Mouse (Mus musculus) embryonic stem cell, embryonic (primary cell): ENCODE results near the gene Rbm28.

Experiments
- CTCF ChIA-PET, 4 experiments: fragments of 300-600 bp in 2 of 4; fragments of 350-600 bp in 2 of 4; sonication (Branson Sonifier 250); formaldehyde crosslinking; loops; one replicate each; lab custom pipeline; 2022; ENCODE audit warnings: inconsistent platforms in 2 of 4; lab: Charles Lee
- POLR2A ChIA-PET, 4 experiments: fragments of 300-600 bp in 2 of 4; fragments of 350-600 bp in 2 of 4; sonication (Branson Sonifier 250); formaldehyde crosslinking; loops; one replicate each; lab custom pipeline; 2022; ENCODE audit warnings: antibody characterized with exemption in 4 of 4, inconsistent platforms in 1 of 4; lab: Charles Lee

The Rbm28 gene

DNA sequence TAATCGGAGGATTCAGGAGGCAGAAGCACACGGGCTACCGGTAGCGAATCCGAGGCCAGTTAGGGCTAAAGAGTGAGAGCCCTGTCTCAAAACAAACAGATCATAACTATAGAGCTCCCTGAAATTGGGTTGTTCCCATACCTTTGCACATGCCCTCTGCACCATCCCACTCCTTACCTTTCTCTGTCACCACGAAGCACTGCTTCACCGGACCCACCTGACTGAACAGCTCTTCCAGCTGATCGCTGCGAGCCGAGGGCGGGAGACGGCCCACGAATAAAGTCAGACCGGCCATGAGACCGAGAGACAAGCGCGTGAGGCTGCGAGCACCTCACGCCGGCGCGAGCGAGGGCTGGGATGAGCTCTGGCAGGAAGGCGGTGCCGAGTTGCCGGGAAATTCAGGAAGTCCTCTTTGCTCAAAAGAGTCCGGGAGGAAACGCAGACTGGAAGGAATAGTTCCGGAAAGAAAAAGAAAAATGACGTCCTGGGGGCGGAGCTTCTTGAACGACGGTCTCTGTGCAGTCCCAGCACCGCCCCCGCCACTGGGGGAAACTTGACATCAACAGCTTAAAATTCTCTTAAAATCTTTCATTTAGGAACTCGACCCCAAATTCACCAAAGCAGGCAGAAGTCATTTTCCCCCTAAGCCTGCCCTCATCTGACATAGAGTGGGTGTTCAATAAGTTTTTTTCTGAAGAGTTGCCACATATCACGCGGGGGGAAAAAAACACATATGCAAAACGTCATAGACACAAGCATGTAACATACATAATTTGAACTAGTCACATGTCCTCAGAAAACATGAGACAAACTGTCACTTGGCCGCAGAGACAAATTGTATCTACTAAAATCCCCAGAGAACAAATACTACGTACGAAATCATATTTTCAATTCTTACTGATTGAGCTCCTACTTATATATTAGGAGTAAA is at the start of gene Rbm28:
Gene Rbm28 (minus strand): TSS at position 693 of the 931 bp plus-strand sequence.
- CTCF ChIA-PET = interaction anchor here (0.6 to 2.1 kb wide), 32 partner anchors 8 to 632 kb away, joined by 3 to 19 read pairs (median 3); partner anchors contain the start of genes Fam71f2 (in 2 of the 4), Ccdc136 (in 1 of the 4) and Prrt4 (in 1 of the 4)
- POLR2A ChIA-PET = interaction anchor here (0.5 to 2.3 kb wide), 70 partner anchors 9 to 1733 kb away, joined by 3 to 15 read pairs (median 4); partner anchors contain the start of genes Calu (in 3 of the 4), Impdh1 (in 3 of the 4), Prrt4 (in 3 of the 4) and Hilpda (in 2 of the 4)

DNA sequence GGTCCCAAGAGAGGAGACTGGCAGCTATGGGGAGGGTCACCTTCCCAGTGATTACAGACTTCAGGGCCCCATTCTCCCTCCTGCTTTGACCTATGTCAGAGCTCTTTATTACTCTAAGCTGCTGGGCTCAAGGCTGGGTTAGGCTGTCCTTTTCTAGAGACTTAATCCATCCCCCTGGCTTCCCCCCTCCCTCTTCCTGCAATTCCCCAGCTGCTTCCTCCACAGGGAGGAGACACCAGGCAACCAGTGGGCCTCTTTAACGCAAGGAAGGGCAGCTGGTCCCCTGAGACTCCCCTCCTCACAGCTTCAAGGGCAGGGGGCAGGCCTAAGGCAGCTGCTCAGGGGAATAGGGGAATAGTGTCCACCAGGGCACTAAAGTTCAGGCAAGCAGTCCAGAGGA is 49.4 kb upstream of the Rbm28 start:
- ChIA-PET POLR2A (interaction anchor here in 3 of 4 experiments (0.7 to 3.4 kb wide), 9 partner anchors 9 to 435 kb away, joined by 3 to 23 read pairs (median 10); partner anchors contain the start of genes Calu (in 1 of the 3) and Rbm28 (in 1 of the 3)), CTCF (interaction anchor here in 2 of 4 experiments (0.5 to 0.8 kb wide), 3 partner anchors 26 to 437 kb away, joined by 3 to 4 read pairs (median 3); partner anchors contain the start of gene Opn1sw (in 1 of the 2))

DNA sequence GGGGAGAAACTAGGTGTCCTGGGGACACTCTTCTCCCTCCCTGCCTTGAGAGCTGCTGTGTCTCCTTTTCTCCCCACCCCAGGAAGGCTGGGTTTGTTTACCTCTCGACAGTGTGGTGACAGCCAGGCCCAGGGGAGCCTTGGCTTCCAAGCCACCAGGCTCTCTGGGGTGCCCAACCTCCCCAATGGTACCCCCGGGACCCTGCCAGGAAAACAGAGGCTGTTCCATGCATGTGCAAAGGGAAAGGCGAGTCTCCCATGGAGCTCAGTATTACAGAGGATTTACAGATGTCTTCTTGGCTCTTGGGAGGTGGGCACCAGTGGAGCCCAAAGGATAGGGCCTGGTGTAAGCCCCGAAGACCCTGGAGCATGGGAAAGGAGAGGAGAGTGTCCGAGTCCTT is 48.6 kb upstream of the Rbm28 start:
- ChIA-PET POLR2A (interaction anchor here in 2 of 4 experiments (0.8 to 3.2 kb wide), 4 partner anchors 9 to 59 kb away, joined by 3 to 11 read pairs (median 6); partner anchors contain the start of genes Hilpda (in 1 of the 2) and Rbm28 (in 1 of the 2)), CTCF (interaction anchor here in 1 of 4 experiments (0.8 kb wide), 1 partner anchor 27 kb away, joined by 3 read pairs; no protein-coding TSS in a partner anchor)

DNA sequence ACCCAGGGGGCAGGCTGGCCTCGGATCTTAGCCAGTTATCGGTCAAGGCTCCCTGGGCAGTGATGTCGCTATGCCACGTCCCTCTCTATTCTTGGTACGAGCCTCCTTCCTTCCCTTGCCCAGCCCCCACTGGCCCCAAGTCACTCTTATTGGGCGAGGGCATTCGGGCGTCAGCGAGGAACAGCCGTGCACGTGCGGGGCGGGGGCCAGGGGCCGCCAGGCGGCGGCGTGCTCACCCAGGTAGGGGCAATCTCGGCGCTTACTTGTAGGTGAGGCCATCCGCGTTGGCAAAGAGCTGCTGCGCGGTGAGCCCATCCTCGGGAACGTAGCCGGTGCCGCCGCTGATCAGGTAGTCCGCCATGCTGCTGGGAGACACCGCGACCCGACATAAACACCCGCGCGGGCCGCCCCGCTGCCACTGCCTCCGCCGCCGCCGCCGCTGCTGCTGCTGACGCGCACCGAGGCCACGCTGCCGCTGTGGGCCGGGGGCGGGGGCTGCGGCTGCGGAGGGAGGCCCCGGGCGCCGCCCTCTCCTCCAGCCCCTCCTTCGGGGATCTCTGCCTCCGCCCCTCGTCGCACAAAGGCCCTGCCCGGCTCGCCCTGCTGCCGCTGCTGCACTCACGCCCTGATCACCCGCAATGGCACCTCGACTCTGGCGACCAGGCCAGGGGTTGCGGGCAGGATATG is 47.1 kb upstream of the Rbm28 start:
- ChIA-PET CTCF (interaction anchor here in 1 of 4 experiments (1.3 kb wide), 1 partner anchor 32 kb away, joined by 3 read pairs; the partner anchor contains the start of gene Prrt4), POLR2A (interaction anchor here in 2 of 4 experiments (0.8 to 3.2 kb wide), 6 partner anchors 10 to 260 kb away, joined by 3 to 11 read pairs (median 4); partner anchors contain the start of gene Hilpda (in 1 of the 2))

DNA sequence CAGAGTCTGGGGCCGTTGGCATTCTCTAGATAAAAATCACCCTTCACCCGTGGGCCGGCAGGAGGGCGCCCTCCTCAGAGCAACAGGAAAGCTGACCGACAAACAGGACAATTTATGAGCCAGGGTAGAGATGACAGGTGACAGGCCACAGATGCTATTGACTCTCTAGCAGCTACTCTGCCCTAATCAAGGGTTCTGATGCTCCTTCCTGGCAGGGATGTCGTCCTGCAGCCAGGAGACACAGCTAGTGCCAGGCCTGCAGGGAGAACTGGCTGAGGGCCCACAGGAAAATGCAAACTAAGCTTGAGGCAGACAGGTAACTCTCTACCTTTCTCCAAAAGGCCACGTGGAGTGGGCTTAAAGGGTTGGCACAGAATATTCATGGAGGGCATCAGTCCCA is 46.3 kb upstream of the Rbm28 start:
- ChIA-PET POLR2A (interaction anchor here in 2 of 4 experiments (0.8 to 3.2 kb wide), 8 partner anchors 9 to 261 kb away, joined by 3 to 11 read pairs (median 4); partner anchors contain the start of gene Hilpda (in 1 of the 2)), CTCF (interaction anchor here in 2 of 4 experiments (0.8 to 1.3 kb wide), 3 partner anchors 32 to 94 kb away, joined by 3 to 4 read pairs (median 3); partner anchors contain the start of genes Prrt4 (in 1 of the 2) and Rbm28 (in 1 of the 2))

DNA sequence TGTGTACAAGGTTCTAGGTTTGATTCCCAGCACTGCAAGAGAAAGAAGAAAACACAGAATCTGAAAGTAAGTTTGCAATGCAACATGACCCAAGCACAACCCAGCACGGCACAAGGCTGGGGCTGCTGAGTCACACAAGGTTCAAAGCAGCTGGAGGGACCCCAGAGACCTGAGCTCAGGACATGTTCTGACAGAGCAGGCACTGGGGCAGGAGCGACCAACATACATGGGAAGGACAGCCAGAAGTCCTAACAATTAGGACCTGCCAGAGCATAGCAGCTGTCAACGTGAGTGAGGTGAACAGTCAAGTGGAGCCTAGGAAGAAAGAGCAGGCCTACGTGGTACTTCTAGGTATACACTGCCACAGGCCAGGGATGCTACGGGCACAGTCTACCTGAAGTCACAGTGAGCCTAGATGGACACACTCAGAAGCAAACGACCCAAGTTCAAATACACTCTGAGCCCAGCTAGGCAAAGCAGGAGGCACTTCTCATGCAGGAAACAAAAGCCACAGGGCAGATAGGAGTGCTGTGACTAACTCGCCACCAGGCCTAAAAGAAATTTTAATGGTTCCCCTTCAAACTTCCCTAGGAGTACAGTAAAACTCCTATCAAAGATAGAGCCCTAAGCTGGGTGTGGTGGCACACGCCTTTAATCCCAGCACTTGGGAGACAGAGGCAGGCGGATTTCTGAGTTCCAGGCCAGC is 45.6 kb upstream of the Rbm28 start:
- CTCF ChIA-PET = interaction anchor here in 1 of 4 experiments (0.8 to 1.0 kb wide), 2 partner anchors 35 to 46 kb away, joined by 3 read pairs; partner anchors contain the start of gene Rbm28

DNA sequence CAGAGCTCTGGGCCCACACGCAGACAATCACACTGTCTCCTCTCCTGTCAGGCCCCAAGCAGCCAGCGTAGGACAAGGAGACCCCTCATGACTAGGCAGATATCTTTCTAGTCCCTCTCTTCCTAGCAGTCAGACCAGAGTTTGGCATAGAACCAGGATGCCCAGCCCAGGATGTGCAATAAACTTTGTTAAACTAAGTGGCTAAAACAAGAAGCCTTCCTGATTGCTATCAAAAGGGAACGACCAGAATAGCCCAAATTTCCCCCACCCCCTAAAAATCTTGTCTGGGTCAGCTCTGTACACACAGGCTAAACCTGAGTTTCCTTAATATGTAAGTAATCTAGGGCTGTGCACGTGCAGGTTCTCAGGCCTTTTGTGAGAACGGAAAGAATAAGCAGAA is 43.4 kb upstream of the Rbm28 start:
- CTCF ChIA-PET = no interaction called here
- POLR2A ChIA-PET = interaction anchor here in 2 of 4 experiments (0.7 to 2.2 kb wide), 3 partner anchors 25 to 71 kb away, joined by 3 to 7 read pairs (median 3); partner anchors contain the start of gene Fam71f2 (in 1 of the 2)

More for the DNA sequence above, 45.6 kb upstream of the Rbm28 start:
- POLR2A ChIA-PET = interaction anchor here in 3 of 4 experiments (0.6 to 1.2 kb wide), 6 partner anchors 9 to 63 kb away, joined by 3 to 4 read pairs (median 3); no protein-coding TSS in a partner anchor

DNA sequence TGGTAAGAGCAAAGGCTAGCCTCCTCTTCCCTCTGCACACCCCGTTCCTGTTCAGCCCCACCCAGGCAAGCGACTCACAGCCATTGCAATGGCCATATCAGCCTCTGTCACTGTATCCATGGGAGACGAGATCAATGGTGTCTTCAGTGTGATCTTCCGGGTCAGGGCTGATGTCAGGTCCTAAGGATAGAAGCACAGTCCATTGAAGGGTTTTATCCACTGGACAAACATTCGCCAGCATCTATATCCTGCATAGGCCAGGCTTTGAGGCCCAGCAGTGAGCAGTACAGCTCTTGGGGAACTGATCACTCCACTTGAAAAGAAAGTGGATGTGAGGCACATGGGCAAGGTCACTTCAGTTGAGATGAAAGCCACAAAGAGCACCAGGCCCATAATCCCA is 42.2 kb upstream of the Rbm28 start:
- ChIA-PET POLR2A (interaction anchor here in 2 of 4 experiments (0.8 to 3.2 kb wide), 6 partner anchors 8 to 72 kb away, joined by 3 to 23 read pairs (median 4); partner anchors contain the start of genes Impdh1 (in 2 of the 2) and Fam71f2 (in 1 of the 2)), CTCF (interaction anchor here in 3 of 4 experiments (1.4 to 2.8 kb wide), 6 partner anchors 9 to 72 kb away, joined by 3 to 32 read pairs (median 12); partner anchors contain the start of genes Fam71f2 (in 1 of the 3) and Impdh1 (in 1 of the 3))

DNA sequence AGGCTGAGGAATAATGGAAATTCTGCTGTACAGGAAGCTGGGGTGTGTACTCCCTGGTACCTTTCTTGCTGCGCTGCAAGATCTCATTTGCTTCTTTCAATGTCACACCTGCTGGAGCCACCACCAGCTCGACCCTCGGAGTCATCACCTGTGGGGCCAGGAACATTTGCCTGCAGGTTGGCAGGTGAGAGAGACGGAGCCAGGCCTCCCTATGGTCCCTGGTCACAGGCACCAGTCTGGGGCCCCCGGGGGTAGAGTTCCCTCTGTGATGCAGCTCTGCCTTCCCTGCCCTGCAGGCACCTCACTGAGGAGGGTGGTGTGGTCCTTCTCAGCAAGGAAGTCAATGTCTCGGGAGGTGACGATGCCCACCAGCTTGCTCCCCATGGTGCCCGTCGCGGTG is 41.2 kb upstream of the Rbm28 start:
- POLR2A ChIA-PET = interaction anchor here in 3 of 4 experiments (0.6 to 3.2 kb wide), 14 partner anchors 9 to 847 kb away, joined by 3 to 23 read pairs (median 5); partner anchors contain the start of genes Impdh1 (in 2 of the 3), Rbm28 (in 2 of the 3), Calu (in 1 of the 3) and Hilpda (in 1 of the 3)
- CTCF ChIA-PET = interaction anchor here (0.6 to 2.8 kb wide), 16 partner anchors 10 to 279 kb away, joined by 3 to 32 read pairs (median 6); partner anchors contain the start of genes Fam71f2 (in 3 of the 4), Impdh1 (in 1 of the 4) and Opn1sw (in 1 of the 4)

DNA sequence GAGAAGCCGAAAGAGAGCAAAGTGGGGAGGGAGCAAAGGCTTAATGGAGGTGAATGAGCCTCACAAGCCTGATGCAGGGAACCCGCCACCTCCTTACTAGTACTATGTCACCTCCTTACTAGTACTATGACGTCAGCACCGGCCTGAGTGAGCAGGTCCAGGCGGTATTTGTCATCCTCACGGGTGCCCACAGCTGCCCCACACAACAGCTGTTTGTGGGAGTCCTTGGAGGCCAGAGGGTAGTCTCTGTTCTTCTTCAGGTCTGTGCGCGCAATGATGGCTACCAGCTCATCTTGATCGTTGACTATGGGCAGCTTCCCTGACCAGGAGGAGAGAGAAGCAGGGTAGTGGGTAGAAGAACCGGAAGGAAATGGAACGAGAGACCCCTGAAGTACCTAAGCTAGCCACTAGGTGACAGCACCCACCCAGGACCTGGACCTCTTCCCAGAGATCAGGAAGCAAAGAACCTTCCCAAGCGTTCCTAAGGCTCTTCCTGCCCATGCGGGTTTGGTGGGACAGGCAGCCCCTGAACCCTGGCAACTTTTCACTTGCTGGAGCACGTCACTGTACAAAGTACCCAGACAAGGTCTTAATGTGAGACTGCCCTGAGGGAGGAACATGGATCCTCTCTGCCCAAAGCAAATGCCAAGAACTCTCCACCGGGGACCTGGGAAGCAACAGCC is 40.3 kb upstream of the Rbm28 start:
- ChIA-PET CTCF (interaction anchor here (0.6 to 2.8 kb wide), 31 partner anchors 9 to 1424 kb away, joined by 3 to 32 read pairs (median 4); partner anchors contain the start of genes Fam71f2 (in 3 of the 4), Impdh1 (in 3 of the 4), Rbm28 (in 2 of the 4) and Calu (in 1 of the 4)), POLR2A (interaction anchor here in 3 of 4 experiments (0.6 to 3.2 kb wide), 27 partner anchors 9 to 848 kb away, joined by 3 to 23 read pairs (median 4); partner anchors contain the start of genes Impdh1 (in 3 of the 3), Calu (in 2 of the 3), Hilpda (in 2 of the 3) and Rbm28 (in 2 of the 3))

DNA sequence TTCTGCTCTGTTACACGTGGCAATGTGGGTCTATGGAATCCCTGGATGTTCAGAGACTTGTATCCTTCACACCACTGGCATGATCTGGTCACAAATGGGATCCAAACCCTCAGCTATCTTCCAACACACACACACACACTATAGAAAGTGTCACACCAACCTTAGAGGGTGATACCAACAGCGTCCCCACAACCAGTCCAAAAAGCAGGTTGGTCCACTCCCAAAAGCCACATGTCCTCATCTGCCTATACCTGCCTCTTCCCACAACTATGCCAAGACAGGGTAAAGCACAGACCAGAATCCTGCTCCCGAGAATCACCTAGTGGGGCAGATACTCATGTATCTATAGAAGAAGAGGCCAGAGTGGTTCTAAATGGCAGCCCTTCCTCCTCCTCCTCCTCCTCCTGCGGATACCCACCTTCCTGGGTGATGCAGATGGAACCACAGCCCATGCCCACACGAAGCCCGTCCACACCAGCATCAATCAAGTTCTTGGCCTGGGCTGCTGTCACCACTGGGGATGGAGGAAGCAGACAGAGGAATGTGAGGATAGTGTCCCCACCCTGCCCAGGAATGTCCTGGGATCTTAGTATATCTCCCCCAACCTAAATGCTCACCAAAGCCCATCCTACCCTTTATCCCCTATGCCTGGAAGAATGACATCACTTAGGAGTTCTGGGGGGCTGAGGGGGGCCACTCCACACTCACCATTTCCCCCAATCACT is 39.2 kb upstream of the Rbm28 start:
- ChIA-PET POLR2A (interaction anchor here in 2 of 4 experiments (0.8 to 3.2 kb wide), 6 partner anchors 11 to 144 kb away, joined by 3 to 23 read pairs (median 6); partner anchors contain the start of genes Calu (in 1 of the 2) and Impdh1 (in 1 of the 2)), CTCF (interaction anchor here in 3 of 4 experiments (1.0 to 2.8 kb wide), 11 partner anchors 12 to 75 kb away, joined by 3 to 24 read pairs (median 5); partner anchors contain the start of genes Fam71f2 (in 1 of the 3), Impdh1 (in 1 of the 3) and Rbm28 (in 1 of the 3))

DNA sequence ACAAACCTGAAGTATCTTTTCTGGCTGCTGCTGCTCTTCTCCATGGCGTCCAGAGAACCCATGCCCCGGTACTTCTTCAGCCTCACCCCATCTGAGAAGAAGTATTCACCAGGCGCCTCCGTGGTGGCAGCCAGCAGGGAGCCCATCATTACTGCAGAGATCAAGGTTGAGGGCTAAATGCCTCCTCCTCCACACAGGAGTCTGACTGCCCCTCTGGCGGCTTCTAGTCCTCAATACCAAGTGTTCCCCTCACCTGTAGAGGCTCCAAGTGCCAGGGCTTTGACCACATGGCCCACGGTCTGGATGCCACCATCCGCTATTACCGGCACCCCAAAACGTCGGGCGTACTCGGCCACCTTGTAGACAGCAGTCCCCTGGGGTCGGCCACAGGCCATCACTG is 38.3 kb upstream of the Rbm28 start:
- ChIA-PET CTCF (interaction anchor here in 2 of 4 experiments (0.7 to 1.8 kb wide), 2 partner anchors 38 to 355 kb away, joined by 6 to 10 read pairs; no protein-coding TSS in a partner anchor), POLR2A (interaction anchor here in 1 of 4 experiments (0.7 to 2.1 kb wide), 4 partner anchors 33 to 157 kb away, joined by 3 to 5 read pairs (median 3); no protein-coding TSS in a partner anchor)

DNA sequence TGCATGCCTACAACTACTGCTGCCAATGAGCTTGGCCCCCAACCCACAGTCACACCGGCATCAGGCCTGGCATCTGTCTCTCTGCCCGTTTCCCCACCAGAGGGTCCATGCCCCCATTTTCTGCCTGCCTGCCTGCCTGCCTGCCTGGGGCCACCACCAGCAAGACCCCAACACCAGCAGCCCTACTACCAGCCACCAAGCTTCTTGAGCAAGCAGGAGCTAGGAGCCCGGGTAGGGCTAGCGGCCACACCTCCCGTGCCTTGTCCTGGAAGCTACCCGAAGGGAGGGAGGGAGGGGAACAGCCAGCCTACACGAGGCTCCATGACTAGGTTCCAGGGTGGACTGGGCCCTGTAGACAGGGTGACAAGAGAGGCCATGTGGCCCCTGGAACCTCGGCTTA is 37.2 kb upstream of the Rbm28 start:
- CTCF ChIA-PET = interaction anchor here in 3 of 4 experiments (0.6 to 1.8 kb wide), 4 partner anchors 35 to 39 kb away, joined by 3 to 6 read pairs (median 5); partner anchors contain the start of gene Rbm28 (in 1 of the 3)
- POLR2A ChIA-PET = interaction anchor here in 2 of 4 experiments (0.6 to 2.1 kb wide), 8 partner anchors 10 to 34 kb away, joined by 3 to 11 read pairs (median 3); partner anchors contain the start of gene Impdh1 (in 1 of the 2)

DNA sequence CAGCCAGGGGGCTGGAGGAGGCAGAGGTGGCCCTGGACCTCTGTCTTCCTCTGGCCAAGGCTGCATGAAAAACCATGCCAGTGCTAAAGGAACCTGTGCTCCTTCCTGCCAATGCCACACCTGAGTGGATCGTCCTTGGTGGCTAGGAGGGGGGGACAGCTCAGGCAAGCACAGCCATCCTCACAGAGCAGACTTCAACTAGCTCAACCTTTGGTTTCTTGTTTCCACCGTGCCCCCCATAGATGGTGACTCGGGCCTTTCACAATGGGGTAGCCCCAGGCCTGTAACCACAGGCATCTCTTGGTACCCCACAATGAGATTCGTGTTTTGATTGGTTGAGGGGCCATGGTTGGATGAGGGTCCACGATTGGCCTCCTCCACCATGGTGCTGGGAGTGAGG is 36.5 kb upstream of the Rbm28 start:
- CTCF ChIA-PET = interaction anchor here in 2 of 4 experiments (0.6 to 1.8 kb wide), 4 partner anchors 37 to 255 kb away, joined by 3 to 7 read pairs (median 6); partner anchors contain the start of gene Rbm28 (in 1 of the 2)
- POLR2A ChIA-PET = interaction anchor here in 2 of 4 experiments (0.5 to 2.1 kb wide), 6 partner anchors 9 to 797 kb away, joined by 3 to 11 read pairs (median 4); partner anchors contain the start of gene Impdh1 (in 1 of the 2)
